Mouse (Mus musculus) cerebellum, adult 18-20 months (tissue): ENCODE results near the gene Rtn4rl1.

ENCODE experiments used
- DNase-seq, 2 experiments: peaks; one replicate each; pipeline ENCODE4 v3.0.0; 2021

Rtn4rl1 gene

GRCm38 (mm10) chr11:75304797-75305196 is 111.2 kb downstream of the Rtn4rl1 start:
- DNase-seq: no peak

GRCm38 (mm10) chr11:75308650-75309049 is 115.1 kb downstream of the Rtn4rl1 start:
- DNase-seq: no peak

DNA sequence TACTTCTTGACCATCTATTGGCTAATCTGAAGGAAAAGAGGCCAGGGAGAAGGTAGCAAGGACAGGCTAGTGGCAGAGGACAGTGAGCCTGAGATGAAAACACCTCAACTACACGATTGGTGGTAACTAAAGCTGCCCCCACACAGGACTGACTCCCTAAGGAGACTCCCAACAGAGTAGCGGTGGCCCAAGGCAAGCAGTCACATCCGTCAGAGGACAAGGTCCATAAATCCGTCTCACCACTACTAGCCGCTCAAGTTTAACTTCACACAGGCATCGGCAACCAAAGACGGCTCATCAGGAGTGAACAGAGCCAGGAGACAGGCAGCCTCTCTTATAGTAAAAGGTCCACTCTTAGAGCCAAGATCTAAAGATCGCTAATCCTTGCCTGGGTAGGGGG is 117.2 kb downstream of the Rtn4rl1 start:
- no peak for DNase-seq

GRCm38 (mm10) chr11:75311751-75312150 is 118.2 kb downstream of the Rtn4rl1 start:
- DNase-seq: no peak

- DNase-seq: no peak
These were observed 120.3 kb downstream of the Rtn4rl1 start for GRCm38 (mm10) chr11:75313834-75314233.
